Mouse (Mus musculus) neural tube, embryonic 12.5 days (tissue): ENCODE results near the gene Ptprg. TPM values are rescaled to one million over a fixed set of nuclear protein-coding genes. Genes with fewer than 3 reads are reported as not detected.

Experiments used
- ATAC-seq: fragments of 200-750 bp; cut with Nextera tagmentation; 2 replicates; pipeline ENCODE4 v1.8.0; 2017; ENCODE audit warnings: low read depth, mild to moderate bottlenecking, moderate TSS enrichment, moderate library complexity; ENCODE audit not compliant: low FRiP score
- H3K27ac ChIP-seq: fragments of 300-500 bp; sonication (generic); 2 replicates; pipeline ENCODE4 v1.5.1; 2016
- H3K27me3 ChIP-seq: fragments of 300-500 bp; sonication (generic); replicated peaks from 2 replicates; pipeline ENCODE4 v1.6.1; 2016; ENCODE audit warnings: mild to moderate bottlenecking
- H3K36me3 ChIP-seq: fragments of 300-500 bp; sonication (generic); 2 replicates; pipeline ENCODE4 v1.6.1; 2016; ENCODE audit warnings: mild to moderate bottlenecking
- H3K4me1 ChIP-seq: fragments of 300-500 bp; sonication (generic); 2 replicates; pipeline ENCODE4 v1.6.1; 2016
- H3K4me2 ChIP-seq: fragments of 300-500 bp; sonication (generic); replicated peaks from 2 replicates; pipeline ENCODE4 v1.6.1; 2016; ENCODE audit warnings: mild to moderate bottlenecking
- H3K4me3 ChIP-seq: fragments of 300-500 bp; sonication (generic); 2 replicates; pipeline ENCODE4 v1.5.1; 2016
- H3K9ac ChIP-seq: fragments of 300-500 bp; sonication (generic); 2 replicates; pipeline ENCODE4 v1.6.1; 2016; ENCODE audit warnings: mild to moderate bottlenecking
- H3K9me3 ChIP-seq: fragments of 300-500 bp; sonication (generic); 2 replicates; pipeline ENCODE4 v1.6.1; 2016; ENCODE audit warnings: mild to moderate bottlenecking
- WGBS: fragments of 180-500 bp; shearing (Covaris S2); methylation state at CpG from one replicate; pipeline ENCODE4 v1.1.7; 2016; 5-methylcytosine and 5-hydroxymethylcytosine counted together
- polyA plus RNA-seq: library from polyadenylated mRNA; unstranded; fragments of >200 nt; fragmentation: Nextera tagmentation; extraction: Ambion mirVana; gene quantifications from 2 replicates; pipeline ENCODE4 v1.2.1, GENCODE M21; 2016

Ptprg gene
- polyA plus RNA-seq, 1 experiment from 2014 or later, result 41.8 TPM

GRCm38 (mm10) chr14:12188352-12188751 lies 635.0 kb downstream of the Ptprg start:
- WGBS, result 53% methylated on average over 4 of the region's 4 CpGs
- H3K27me3 ChIP-seq, result no peaks in the 10 kb centered on the region
- no peak overlapping the region for H3K4me3 ChIP-seq
- no peak overlapping the region for H3K27ac ChIP-seq
- no peak overlapping the region for H3K4me2 ChIP-seq
- H3K9me3 ChIP-seq, result no peaks in the 10 kb centered on the region
- peaks cover 51% of the 10 kb centered on the region for H3K4me1 ChIP-seq
- no peaks in the 10 kb centered on the region for H3K36me3 ChIP-seq
- no peak for ATAC-seq
- no peak overlapping the region for H3K9ac ChIP-seq

GRCm38 (mm10) chr14:12189266-12189665 lies 635.9 kb downstream of the Ptprg start:
- peak; percentile 12 for ATAC-seq
- H3K4me1 ChIP-seq, result peaks cover 50% of the 10 kb centered on the region
- WGBS, result 47% methylated on average over 3 of the region's 3 CpGs
- H3K4me2 ChIP-seq, result peak overlapping the region; percentile 47
- H3K4me3 ChIP-seq, result no peak overlapping the region
- H3K27me3 ChIP-seq, result no peaks in the 10 kb centered on the region
- no peaks in the 10 kb centered on the region for H3K36me3 ChIP-seq
- H3K27ac ChIP-seq, result 0 out of 2 replicates have a peak overlapping the region, but pooled peaks have one; percentile 15
- H3K9ac ChIP-seq, result no peak overlapping the region
- H3K9me3 ChIP-seq, result no peaks in the 10 kb centered on the region

GRCm38 (mm10) chr14:12189717-12190600 lies 636.6 kb downstream of the Ptprg start:
- 0 out of 2 replicates have a peak overlapping the region, but pooled peaks have one; percentile 7 for H3K4me3 ChIP-seq
- peaks cover 43% of the 10 kb centered on the region for H3K4me1 ChIP-seq
- H3K9me3 ChIP-seq, result no peaks in the 10 kb centered on the region
- H3K36me3 ChIP-seq, result no peaks in the 10 kb centered on the region
- H3K9ac ChIP-seq, result peak overlapping the region; percentile 33; the same call in 1 of the 2 replicates
- no peaks in the 10 kb centered on the region for H3K27me3 ChIP-seq
- WGBS, result 21% methylated on average over 12 of the region's 12 CpGs
- H3K4me2 ChIP-seq, result peak overlapping the region; percentile 47
- H3K27ac ChIP-seq, result 0 out of 2 replicates have a peak overlapping the region, but pooled peaks have one; percentile 15
- peak; percentile 93 for ATAC-seq

GRCm38 (mm10) chr14:12191076-12191475 lies 637.7 kb downstream of the Ptprg start:
- Histone ChIP-seq H3K27ac (no peak overlapping the region), H3K27me3 (no peaks in the 10 kb centered on the region), H3K4me1 (peaks cover 41% of the 10 kb centered on the region), H3K4me2 (peak overlapping the region; percentile 47), H3K9ac (no peak overlapping the region; the same call in 1 of the 2 replicates), H3K9me3 (no peaks in the 10 kb centered on the region), H3K4me3 (no peak overlapping the region), H3K36me3 (no peaks in the 10 kb centered on the region)
- WGBS, result 82% methylated on average over 6 of the region's 6 CpGs
- no peak for ATAC-seq

- no peak overlapping the region for H3K4me3 ChIP-seq
- no peak overlapping the region for H3K27ac ChIP-seq
- no peaks in the 10 kb centered on the region for H3K27me3 ChIP-seq
- H3K36me3 ChIP-seq, result no peaks in the 10 kb centered on the region
- no peaks in the 10 kb centered on the region for H3K9me3 ChIP-seq
- H3K9ac ChIP-seq, result no peak overlapping the region
- no peaks in the 10 kb centered on the region; the same call in 1 of the 2 replicates for H3K4me1 ChIP-seq
- ATAC-seq, result no peak
- WGBS, result 79% methylated on average over 7 of the region's 7 CpGs
- no peak overlapping the region for H3K4me2 ChIP-seq
Measured at GRCm38 (mm10) chr14:12198735-12199134, 645.4 kb downstream of the Ptprg start.

- Histone ChIP-seq H3K36me3 (no peaks in the 10 kb centered on the region), H3K4me1 (no peaks in the 10 kb centered on the region; the same call in 1 of the 2 replicates), H3K4me3 (no peak overlapping the region), H3K4me2 (no peak overlapping the region), H3K9ac (no peak overlapping the region), H3K9me3 (no peaks in the 10 kb centered on the region), H3K27me3 (no peaks in the 10 kb centered on the region), H3K27ac (no peak overlapping the region; the same call in 1 of the 2 replicates)
- WGBS, result 54% methylated on average over 13 of the region's 13 CpGs
- peak; percentile 82 for ATAC-seq
Measured at GRCm38 (mm10) chr14:12199956-12200950, 646.9 kb downstream of the Ptprg start.

GRCm38 (mm10) chr14:12202214-12202613 lies 648.9 kb downstream of the Ptprg start:
- 62% methylated on average over 10 of the region's 10 CpGs for WGBS

GRCm38 (mm10) chr14:12203081-12203480 lies 649.7 kb downstream of the Ptprg start:
- 65% methylated on average over 7 of the region's 7 CpGs for WGBS
- no peak overlapping the region for H3K27ac ChIP-seq
- 0 out of 2 replicates have a peak, but pooled peaks have one; percentile 31 for ATAC-seq

More at GRCm38 (mm10) chr14:12202214-12202613, 648.9 kb downstream of the Ptprg start:
- Histone ChIP-seq H3K27me3 (no peaks in the 10 kb centered on the region), H3K36me3 (no peaks in the 10 kb centered on the region), H3K4me2 (no peak overlapping the region), H3K4me3 (no peak overlapping the region), H3K27ac (no peak overlapping the region), H3K9me3 (no peaks in the 10 kb centered on the region), H3K4me1 (no peaks in the 10 kb centered on the region; the same call in 1 of the 2 replicates), H3K9ac (no peak overlapping the region)
- ATAC-seq, result no peak

GRCm38 (mm10) chr14:12206138-12206537 lies 652.8 kb downstream of the Ptprg start:
- Histone ChIP-seq H3K4me1 (no peaks in the 10 kb centered on the region), H3K27ac (no peak overlapping the region), H3K9ac (no peak overlapping the region), H3K4me3 (no peak overlapping the region), H3K27me3 (no peaks in the 10 kb centered on the region), H3K36me3 (no peaks in the 10 kb centered on the region), H3K4me2 (no peak overlapping the region), H3K9me3 (no peaks in the 10 kb centered on the region)
- 75% methylated on average over 2 of the region's 2 CpGs for WGBS
- no peak for ATAC-seq

More at GRCm38 (mm10) chr14:12203081-12203480, 649.7 kb downstream of the Ptprg start:
- Histone ChIP-seq H3K9me3 (no peaks in the 10 kb centered on the region), H3K27me3 (no peaks in the 10 kb centered on the region), H3K4me2 (no peak overlapping the region), H3K4me3 (no peak overlapping the region), H3K9ac (no peak overlapping the region), H3K36me3 (no peaks in the 10 kb centered on the region), H3K4me1 (no peaks in the 10 kb centered on the region; the same call in 1 of the 2 replicates)

- Histone ChIP-seq H3K27me3 (no peaks in the 10 kb centered on the region), H3K4me2 (no peak overlapping the region), H3K4me1 (no peaks in the 10 kb centered on the region), H3K9me3 (no peaks in the 10 kb centered on the region), H3K9ac (no peak overlapping the region), H3K27ac (no peak overlapping the region), H3K36me3 (peaks cover 5% of the 10 kb centered on the region; the same call in 1 of the 2 replicates), H3K4me3 (no peak overlapping the region)
- WGBS, result 88% methylated on average over 2 of the region's 2 CpGs
- ATAC-seq, result no peak
Measured at GRCm38 (mm10) chr14:12208554-12208953, 655.2 kb downstream of the Ptprg start.

- Histone ChIP-seq H3K4me1 (no peaks in the 10 kb centered on the region), H3K27ac (no peak overlapping the region), H3K4me2 (no peak overlapping the region), H3K9me3 (no peaks in the 10 kb centered on the region), H3K9ac (no peak overlapping the region), H3K36me3 (no peaks in the 10 kb centered on the region), H3K27me3 (no peaks in the 10 kb centered on the region), H3K4me3 (no peak overlapping the region)
- 93% methylated on average over 16 of the region's 16 CpGs for WGBS
- no peak for ATAC-seq
Measured at GRCm38 (mm10) chr14:12218544-12219150, 665.3 kb downstream of the Ptprg start.
